ENCODE assay signal across 20 mouse cellular contexts in the genomic region with DNA sequence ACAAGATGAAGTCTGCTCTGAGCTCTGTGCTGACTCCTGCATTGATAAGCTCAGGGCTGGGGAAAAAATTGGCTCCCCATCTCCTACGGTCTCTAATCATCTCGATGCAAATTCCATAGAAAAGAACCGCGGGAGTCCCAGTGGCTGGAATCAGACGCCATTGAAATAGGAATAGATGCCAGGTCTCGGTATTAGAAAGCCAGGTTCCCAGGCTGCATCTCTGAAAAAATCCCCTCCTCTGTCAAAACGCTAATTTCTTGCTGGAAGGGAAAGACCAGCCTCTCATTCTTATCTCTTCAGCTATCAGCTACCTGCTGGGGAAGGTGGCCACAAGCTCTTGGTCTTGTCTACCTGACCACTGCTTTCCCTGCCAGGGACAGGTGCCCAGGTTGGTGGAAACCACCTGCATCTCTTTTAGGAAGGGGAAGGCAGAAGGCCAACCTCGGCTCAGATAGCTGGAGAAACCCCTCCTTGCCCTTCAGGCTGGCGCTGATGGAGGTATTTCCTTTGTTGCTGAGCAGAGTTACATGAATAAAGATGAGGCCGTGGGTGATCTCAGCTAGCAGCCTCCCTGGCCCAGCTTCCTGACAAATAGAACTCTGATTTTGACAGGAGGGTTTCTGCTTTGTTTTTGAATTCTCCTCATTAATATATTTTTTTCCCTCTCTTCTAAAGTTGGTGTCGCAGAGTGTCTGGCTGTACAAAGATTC.
DNase-seq lines count a peak whose midpoint lies in the region; ATAC-seq lines count a peak whose summit lies in the region.
"Had no signal": no experiment of that assay in that cellular context is flagged by ENCODE, and none has a peak within 500 bp of the region (broad histone marks: within the 10 kb centered on the region; RNA-seq: fewer than 3 reads in every experiment).

No protein-coding gene starts in this region.

- no peaks in the 10 kb centered on the region for H3K27me3 ChIP-seq in forebrain, embryonic 14.5 days (replicated peaks; ENCODE audit: control insufficient read depth, insufficient read depth, low read length)
- H3K27me3 ChIP-seq in hindbrain, embryonic 16.5 days (replicated peaks; ENCODE audit: control insufficient read depth, insufficient read depth, low read length) = no peaks in the 10 kb centered on the region
- H3K27me3 ChIP-seq in midbrain, embryonic 16.5 days (ENCODE audit: control insufficient read depth, insufficient read depth, low read depth, low read length) = no peaks in the 10 kb centered on the region
- H3K27me3 ChIP-seq: CH12.LX; embryonic facial prominence, embryonic 12.5 days; limb, embryonic 13.5 days; liver, embryonic 15.5 days; neural tube, embryonic 13.5 days had no signal

- H3K4me2 ChIP-seq in forebrain, embryonic 14.5 days (ENCODE audit: low read length) = 0 out of 2 replicates have a peak overlapping the region, but pooled peaks have one; percentile 17
- H3K4me2 ChIP-seq in hindbrain, embryonic 16.5 days (ENCODE audit: low read length) = no peak overlapping the region
- no peak overlapping the region for H3K4me2 ChIP-seq in midbrain, embryonic 16.5 days (ENCODE audit: low read length)
- H3K4me2 ChIP-seq: embryonic facial prominence, embryonic 12.5 days; limb, embryonic 13.5 days; liver, embryonic 15.5 days; neural tube, embryonic 13.5 days had no signal

- intact Hi-C loops in left cerebral cortex, postnatal 36 days (cut with DNase I) = no loop called here

- 8% methylated on average over 11 of the region's 11 CpGs for WGBS in forebrain, embryonic 14.5 days
- WGBS in hindbrain, embryonic 16.5 days = 22% methylated on average over 11 of the region's 11 CpGs
- 10% methylated on average over 11 of the region's 11 CpGs for WGBS in midbrain, embryonic 16.5 days

- H3K4me3 ChIP-seq in forebrain, embryonic 14.5 days (ENCODE audit: low read depth, low read length) = no peak overlapping the region
- no peak overlapping the region for H3K4me3 ChIP-seq in hindbrain, embryonic 16.5 days (ENCODE audit: low read length)
- no peak overlapping the region for H3K4me3 ChIP-seq in midbrain, embryonic 16.5 days (ENCODE audit: low read depth, low read length)
- H3K4me3 ChIP-seq: embryonic facial prominence, embryonic 12.5 days; limb, embryonic 13.5 days; liver, embryonic 15.5 days; neural tube, embryonic 13.5 days had no signal

- H3K4me1 ChIP-seq in forebrain, embryonic 14.5 days (ENCODE audit: control insufficient read depth, insufficient read depth, low read length) = peaks cover 3% of the 10 kb centered on the region; the same call in 1 of the 2 replicates
- H3K4me1 ChIP-seq in hindbrain, embryonic 16.5 days (ENCODE audit: control insufficient read depth, insufficient read depth, low read depth, low read length) = peaks cover 6% of the 10 kb centered on the region; the same call in 1 of the 2 replicates
- peaks cover 11% of the 10 kb centered on the region for H3K4me1 ChIP-seq in midbrain, embryonic 16.5 days (ENCODE audit: control insufficient read depth, insufficient read depth, low read length)
- H3K4me1 ChIP-seq: limb, embryonic 13.5 days; liver, embryonic 15.5 days had no signal

- peak overlapping the region; percentile 64 for H3K27ac ChIP-seq in forebrain, embryonic 14.5 days (ENCODE audit: low read depth, low read length)
- peak overlapping the region; percentile 40; the same call in 1 of the 2 replicates for H3K27ac ChIP-seq in hindbrain, embryonic 16.5 days (ENCODE audit: low read depth, low read length)
- H3K27ac ChIP-seq in midbrain, embryonic 16.5 days (ENCODE audit: low read length) = peak overlapping the region; percentile 70
- H3K27ac ChIP-seq: embryonic facial prominence, embryonic 12.5 days; limb, embryonic 13.5 days; liver, embryonic 15.5 days; neural tube, embryonic 13.5 days had no signal

- no peak overlapping the region for H3K9ac ChIP-seq in forebrain, embryonic 14.5 days (ENCODE audit: low read length)
- no peak overlapping the region for H3K9ac ChIP-seq in hindbrain, embryonic 16.5 days (ENCODE audit: low read depth, low read length)
- H3K9ac ChIP-seq in midbrain, embryonic 16.5 days (ENCODE audit: low read depth, low read length) = no peak overlapping the region; the same call in 1 of the 2 replicates
- H3K9ac ChIP-seq: embryonic facial prominence, embryonic 12.5 days; limb, embryonic 13.5 days; liver, embryonic 15.5 days; neural tube, embryonic 13.5 days had no signal

- H3K36me3 ChIP-seq in forebrain, embryonic 14.5 days (ENCODE audit: control insufficient read depth, insufficient read depth, low read length) = no peaks in the 10 kb centered on the region
- H3K36me3 ChIP-seq in hindbrain, embryonic 16.5 days (ENCODE audit: control insufficient read depth, insufficient read depth, low read length) = no peaks in the 10 kb centered on the region
- H3K36me3 ChIP-seq in midbrain, embryonic 16.5 days (ENCODE audit: control insufficient read depth, insufficient read depth, low read length) = no peaks in the 10 kb centered on the region
- H3K36me3 ChIP-seq: embryonic facial prominence, embryonic 12.5 days; limb, embryonic 13.5 days; liver, embryonic 15.5 days; neural tube, embryonic 13.5 days had no signal

- peak; percentile 13 for DNase-seq in embryo, embryonic 10.5 days (ENCODE audit: low spot score)
- no peak for DNase-seq in embryo, embryonic 11 days
- peak; percentile 55 for DNase-seq in forebrain, embryonic 14.5 days (ENCODE audit: low spot score)
- no peak for DNase-seq in left cerebral cortex, postnatal 36 days (ENCODE audit: low spot score in 2 of 2)
- DNase-seq in neural tube, embryonic 10.5 days (ENCODE audit: extremely low spot score, low spot score) = no peak
- DNase-seq: cerebellum, postnatal 36 days; gastrocnemius, postnatal 10 days; heart, postnatal 10 days; kidney, adult 2 months; kidney, postnatal 36 days; layer of hippocampus, adult 9-11 months; right cerebral cortex, postnatal 4 days; thymus, postnatal 25 days had no signal

- ATAC-seq in forebrain, embryonic 14.5 days = no peak
- ATAC-seq in hindbrain, embryonic 16.5 days = no peak
- ATAC-seq in midbrain, embryonic 16.5 days = no peak

- no peaks in the 10 kb centered on the region for H3K9me3 ChIP-seq in forebrain, embryonic 14.5 days (replicated peaks; ENCODE audit: control insufficient read depth, low read length)
- H3K9me3 ChIP-seq in hindbrain, embryonic 16.5 days (ENCODE audit: control insufficient read depth, low read length) = no peaks in the 10 kb centered on the region
- no peaks in the 10 kb centered on the region for H3K9me3 ChIP-seq in midbrain, embryonic 16.5 days (replicated peaks; ENCODE audit: control insufficient read depth, low read length, poor library complexity, severe bottlenecking)
- H3K9me3 ChIP-seq: embryonic facial prominence, embryonic 12.5 days; limb, embryonic 13.5 days; neural tube, embryonic 13.5 days had no signal

Comparison
In these comparisons a context has a peak if more than half of its experiments do, and no peak if none do; other contexts are left out.
1. DNase-seq: peak in embryo, embryonic 10.5 days (single experiment) and forebrain, embryonic 14.5 days (single experiment); none in embryo, embryonic 11 days (single experiment), left cerebral cortex, postnatal 36 days (0 of 2) and neural tube, embryonic 10.5 days (single experiment).
2. Peak in every context shown above with its lines, with median percentiles within 50 percentile points of each other: H3K27ac ChIP-seq.